Mouse (Mus musculus) thymus, postnatal 10 days (tissue): ENCODE results near the gene Spatc1l.

Experiments used
- DNase-seq, 2 experiments: peaks; one replicate each; pipeline ENCODE4 v3.0.0; 2021; ENCODE audit warnings: low spot score in 2 of 2

Spatc1l gene

DNA sequence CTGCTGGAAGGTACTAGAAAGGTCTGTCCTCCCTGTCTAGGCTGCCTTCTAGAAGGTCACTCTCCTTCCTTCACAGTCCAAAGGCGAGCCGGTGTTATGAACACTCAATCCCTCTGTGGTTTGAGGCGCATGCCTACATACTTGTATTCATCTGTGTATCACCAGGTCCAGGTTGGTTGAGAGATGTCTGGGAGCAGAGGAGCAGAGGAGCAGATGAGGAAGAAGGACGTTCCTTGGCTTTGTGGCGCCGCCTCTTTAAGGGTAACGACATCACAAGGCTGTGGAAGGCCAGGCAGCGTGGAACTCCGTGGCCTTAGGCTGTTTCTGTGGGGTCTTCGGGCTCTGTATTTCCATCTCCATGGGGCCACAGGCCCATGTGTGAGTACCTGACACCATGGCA is at the start of gene Spatc1l:
Spatc1l (plus strand) TSS at position 301 of the 400 bp plus-strand sequence.
- DNase-seq = no peak

DNA sequence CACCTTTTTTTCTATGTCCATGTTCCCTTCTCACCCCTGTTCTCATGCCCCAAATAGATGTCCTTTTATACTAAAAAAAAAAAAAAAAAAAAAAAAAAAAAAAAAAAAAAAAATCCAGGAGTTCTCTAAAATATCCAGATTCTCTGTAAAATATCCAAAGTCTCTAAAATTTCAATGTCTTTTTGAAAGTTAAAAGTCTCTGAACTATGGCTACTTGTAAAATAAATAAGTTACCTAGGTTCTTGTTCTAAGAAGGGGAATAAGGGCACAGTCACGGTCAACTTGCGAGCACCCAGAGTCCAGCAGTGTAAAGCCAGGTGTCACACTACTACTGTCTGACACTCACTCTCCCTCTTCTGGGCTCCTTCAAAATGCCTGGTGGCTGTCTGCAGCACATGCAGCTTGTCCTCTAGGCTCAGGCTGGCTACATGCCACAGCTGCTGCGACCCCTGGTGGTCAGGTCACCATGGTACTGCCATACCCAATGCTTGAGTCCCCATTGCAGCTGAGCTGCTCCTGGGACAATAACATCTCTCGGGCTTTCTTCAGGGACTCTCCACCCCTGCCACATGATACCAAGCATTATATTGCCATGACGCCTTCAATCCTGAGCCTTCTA is 49.0 kb upstream of the Spatc1l start:
- peak; percentile 64 to 87 for DNase-seq

DNA sequence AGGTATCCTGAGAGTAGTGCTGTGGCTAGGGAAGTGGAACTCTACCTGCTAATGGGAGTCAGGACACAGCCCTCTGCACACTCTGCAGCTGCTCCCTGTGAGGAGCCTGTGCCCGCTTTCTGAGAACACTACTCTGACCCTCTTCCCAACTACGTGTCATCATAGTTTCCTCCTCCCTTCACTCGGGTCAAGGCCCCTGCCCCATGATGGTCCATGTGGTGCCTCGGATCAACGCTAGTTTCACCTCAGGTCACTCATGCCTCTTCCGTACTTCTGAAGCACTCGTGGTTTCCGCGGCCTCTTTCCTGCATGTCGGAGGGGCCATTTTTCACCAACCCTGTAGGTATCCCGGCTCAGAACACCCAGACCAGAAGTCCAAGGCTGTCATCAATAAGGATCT is 31.1 kb upstream of the Spatc1l start:
- no peak for DNase-seq

DNA sequence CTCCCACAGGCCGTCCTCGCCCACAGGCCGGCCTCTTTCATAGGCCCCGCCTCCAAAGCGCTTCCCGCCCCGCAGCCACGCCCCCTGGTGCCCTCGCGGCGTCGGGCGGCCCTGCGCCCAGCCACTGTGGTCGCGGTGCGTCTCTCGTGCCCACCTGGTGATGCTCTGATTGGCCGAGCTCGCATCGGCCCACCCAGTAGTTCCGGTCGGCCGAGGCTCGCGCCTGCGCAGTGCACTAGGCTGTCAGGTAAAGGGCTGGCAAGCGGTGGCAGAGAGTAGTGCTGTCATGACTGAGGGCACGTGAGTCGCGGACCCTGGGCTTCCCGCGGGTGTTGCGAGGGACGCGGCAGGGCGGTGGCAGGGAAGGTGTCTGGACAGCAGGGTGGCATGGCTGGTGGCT is 30.7 kb upstream of the Spatc1l start, which contains the start of gene Lss:
Lss (plus strand) TSS at position 214 of the 400 bp plus-strand sequence.
- DNase-seq = peak; percentile 96

DNA sequence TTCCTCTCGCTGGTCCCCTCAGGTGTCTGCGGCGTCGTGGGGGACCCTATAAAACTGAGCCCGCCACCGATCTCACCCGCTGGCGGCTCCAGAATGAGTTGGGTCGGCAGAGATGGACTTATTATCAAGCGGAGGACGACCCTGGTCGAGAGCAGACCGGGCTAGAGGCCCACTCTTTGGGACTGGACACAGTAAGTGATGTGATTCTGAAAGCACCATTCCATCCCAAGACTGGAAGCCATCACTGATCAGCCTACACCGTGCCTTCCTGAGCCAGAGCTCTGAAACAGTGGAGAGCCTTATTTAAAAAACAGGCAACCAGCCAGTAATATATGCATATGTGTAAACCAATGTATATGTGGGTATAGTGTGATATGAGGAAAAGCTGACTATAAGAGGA is 30.2 kb upstream of the Spatc1l start:
- DNase-seq = no peak

DNA sequence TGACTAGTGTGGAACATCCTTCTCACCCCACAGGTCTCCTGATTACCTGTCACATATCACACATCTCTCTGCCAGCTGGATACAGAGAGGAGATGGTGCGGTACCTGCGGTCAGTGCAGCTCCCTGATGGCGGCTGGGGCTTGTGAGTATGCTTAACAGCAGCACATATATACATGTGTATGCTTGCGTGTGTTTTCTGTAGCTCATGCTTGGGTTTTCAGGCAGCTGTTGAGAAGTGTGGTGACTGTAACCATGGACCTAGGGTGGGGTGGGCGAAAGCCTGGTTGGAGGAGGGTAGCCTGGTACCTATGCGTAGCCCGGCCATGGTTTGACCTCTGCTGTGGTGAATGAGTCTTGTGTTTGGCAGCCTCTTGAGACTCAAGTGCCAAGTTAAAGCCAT is 26.5 kb upstream of the Spatc1l start:
- no peak for DNase-seq

DNA sequence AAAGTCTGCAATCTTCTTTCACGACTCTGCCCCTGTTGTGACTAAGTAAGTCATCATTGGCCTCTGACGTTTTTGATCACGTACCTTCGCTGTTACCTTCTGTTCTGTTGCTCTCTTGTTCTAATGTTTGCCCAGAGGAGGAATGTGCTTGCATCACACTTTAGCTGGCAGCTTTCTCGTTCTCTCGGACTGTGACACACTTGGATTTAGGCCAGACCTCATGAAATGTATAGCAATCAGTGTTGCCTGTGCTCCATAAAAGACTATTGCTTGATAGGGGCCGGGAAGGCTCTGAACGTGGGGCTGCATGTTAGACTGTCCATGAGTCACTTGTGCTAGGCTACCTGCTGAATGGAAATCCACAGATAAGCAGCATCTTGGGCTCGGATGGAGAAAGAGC is 24.5 kb upstream of the Spatc1l start:
- DNase-seq = no peak

DNA sequence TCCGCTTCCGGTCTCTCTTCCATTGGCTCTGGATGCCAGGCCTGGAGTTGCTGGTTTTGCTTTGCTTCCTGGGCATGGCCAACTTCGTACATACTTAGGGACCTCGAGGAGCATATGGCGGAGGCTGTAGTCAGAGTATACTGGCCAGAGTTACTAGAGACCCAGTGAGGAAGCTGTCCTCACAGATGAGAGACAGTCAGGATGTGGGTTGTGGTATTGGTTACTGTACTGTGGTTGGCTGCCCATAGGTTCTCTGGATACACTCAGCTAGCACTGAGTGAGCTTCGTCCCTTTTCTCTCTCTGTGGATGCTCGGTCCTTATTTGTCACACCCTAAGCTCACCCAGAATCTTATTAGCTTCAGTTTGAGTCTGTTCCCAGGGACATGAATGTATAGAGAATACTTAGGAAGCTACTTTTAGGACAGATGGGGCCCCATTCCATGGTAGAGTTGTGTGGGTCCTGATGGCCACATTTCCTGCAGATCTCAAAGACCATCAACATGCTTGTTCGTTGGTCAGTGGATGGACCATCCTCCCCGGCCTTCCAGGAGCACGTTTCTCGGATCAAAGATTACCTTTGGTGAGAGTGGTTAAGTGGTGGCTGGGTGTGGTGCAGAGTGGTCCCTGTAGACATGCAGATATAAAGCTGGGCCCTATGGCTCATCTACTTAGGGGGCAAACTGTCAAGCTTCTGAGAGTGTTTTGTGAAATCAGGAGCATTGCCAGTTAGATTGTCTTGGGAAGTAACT is 20.6 kb upstream of the Spatc1l start:
- DNase-seq = no peak

DNA sequence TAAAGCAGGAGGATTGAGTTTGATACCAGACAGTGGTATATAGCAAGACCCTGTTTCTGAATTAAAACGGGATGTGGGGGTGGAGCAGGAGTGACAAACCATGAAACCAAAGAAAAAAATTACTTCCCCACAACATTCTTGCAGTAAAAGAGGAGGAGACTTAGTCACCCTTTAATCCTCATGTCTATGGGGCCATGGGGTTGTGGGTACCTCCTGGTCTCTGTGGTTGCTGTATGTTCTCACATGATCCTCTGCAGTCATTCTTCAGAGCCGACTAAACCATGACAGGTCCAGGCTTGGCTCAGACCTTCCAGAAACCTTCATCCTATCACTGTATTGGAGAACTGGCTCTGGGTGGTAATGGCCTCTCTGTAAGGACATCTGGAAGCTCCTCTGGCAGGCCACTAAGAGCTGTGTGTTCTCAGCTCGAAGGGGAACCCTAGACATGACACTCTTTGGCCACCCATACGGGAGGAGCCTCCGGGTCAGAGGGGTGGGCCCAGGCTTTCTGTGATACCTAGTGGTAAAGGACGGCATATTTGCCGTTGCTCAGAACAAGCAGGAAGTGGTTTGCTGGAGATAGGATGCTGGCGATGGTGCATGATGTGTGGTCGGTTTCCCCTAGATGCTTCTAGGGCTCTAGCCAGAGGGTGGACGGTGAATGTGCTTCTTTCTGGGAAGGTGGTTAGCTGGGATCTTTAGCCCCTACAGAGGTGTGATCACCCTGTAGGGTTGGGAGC is 19.3 kb upstream of the Spatc1l start:
- peak; percentile 20 to 21 for DNase-seq

DNA sequence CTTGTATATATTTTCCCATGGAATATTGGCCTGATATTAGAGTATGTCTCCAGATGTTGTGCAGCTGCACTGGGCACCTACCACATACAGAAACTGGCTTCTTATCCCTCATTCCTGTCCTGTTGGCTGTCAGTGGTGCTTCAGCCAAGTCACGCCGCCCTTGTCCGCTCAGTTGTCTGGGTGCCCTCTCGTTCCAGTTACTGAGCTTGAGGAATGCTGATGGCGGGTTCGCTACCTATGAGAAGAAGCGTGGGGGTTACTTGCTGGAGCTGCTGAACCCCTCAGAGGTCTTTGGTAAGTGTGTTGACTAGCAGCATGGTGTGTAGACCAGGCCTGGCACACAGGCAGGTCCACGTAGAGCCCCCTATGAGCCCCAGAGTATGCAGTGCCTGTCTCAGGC is 15.5 kb upstream of the Spatc1l start:
- no peak for DNase-seq

DNA sequence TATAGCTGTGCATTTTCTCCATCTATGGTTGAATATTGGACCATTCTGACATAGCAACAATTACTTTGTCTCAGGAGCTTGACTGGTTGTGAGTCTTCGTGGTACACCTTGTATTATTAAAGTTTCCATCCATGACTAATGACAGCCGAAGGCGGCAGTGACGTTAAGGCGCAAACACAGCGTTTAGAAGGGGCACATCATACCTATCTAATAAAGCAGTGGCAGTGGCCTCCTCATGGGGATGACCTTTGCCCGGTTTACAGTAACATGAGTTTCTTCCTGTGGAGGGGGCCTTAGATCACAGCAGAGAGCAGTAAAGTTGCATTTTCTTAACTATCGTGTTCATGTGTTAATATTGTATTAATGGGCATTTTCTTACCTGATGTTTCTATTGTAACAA is 13.9 kb upstream of the Spatc1l start:
- DNase-seq = no peak

DNA sequence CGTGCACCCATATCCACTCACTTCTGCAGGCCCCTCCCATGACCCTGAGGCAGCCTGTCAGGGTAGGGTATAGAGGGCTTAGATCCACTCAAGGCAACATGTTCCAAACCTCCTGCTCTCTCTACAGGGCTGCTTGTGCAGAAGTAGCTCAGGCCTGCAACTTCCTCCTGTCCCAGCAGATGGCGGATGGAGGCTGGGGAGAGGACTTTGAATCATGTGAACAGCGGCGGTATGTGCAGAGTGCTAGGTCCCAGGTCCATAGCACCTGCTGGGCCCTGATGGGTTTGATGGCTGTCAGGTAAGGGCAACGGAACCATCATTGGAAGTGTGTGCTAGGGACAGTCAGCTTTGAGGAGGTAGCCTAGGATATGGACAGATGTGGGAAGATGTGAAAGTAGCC is 11.6 kb upstream of the Spatc1l start:
- DNase-seq = no peak

DNA sequence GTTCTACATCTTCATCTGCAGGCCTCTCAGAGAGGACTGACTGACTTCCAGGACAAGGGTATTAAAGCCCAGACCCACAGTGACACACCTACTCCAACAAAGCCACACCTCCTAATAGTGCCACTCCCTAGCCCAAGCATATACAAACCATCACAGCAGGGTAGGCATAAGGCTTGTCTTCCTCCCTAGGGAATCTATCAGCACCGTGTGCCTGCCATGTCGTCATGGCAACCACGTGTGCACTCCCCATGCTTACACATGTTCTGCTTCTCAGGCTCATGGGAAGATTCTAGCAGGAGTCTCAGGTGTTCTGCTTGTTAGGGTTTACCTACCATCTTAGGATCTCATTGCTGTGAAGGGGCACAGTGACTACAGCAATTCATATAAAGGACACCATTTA is 10.5 kb upstream of the Spatc1l start:
- no peak for DNase-seq

DNA sequence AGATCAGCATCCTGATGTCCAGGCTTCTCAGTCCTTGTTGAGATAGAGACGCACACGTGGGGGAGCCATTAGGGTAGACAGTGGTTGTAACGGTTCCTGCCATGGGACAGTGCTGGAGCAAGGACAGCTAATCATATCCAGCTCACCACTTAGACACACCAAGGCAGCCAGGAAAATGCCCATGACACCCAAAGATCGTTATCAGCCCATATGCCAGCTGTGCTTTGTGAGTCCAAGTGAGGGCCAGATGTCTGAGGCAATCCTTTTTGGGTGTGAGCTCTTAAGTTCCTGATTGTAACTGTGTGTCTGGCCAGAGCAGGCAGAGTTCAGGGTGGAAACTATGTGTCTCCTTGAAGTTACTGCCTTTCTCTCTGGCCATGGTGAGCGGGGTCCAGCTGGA is 8.0 kb upstream of the Spatc1l start:
- no peak for DNase-seq

DNA sequence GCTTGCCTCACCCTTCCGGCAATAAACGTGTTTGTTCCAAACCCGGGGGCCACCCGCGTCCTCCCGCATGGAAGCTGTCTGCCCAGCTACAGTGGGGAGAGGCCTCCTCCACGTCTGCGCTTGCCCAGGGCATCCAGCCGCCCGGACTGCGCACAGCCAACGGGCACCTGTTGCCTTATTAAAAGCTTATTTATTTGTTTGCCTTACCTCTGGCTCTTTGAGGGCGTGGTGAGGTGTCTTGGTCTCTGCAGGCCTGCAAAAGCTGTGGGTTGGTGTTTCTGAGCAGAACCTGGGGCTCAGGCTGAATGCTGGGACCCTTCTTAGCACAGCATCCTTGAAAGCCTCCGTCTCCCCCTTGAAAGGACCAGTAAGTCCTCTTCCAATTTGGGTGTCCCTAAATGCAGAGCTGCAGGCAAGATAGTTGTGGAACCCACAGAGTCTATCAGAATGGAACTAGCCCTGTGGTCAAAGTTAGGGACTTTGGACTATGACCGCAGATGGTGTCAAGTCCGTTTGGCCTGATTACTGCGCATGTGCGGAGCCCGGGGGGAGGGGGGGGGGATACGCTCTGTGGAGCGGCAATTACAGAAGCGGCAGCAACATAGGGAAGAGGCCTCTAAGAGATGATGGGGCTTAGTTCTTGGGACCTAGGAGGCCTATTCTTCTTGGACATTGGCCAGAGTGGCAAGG is 8.1 kb downstream of the Spatc1l start:
- DNase-seq = no peak

DNA sequence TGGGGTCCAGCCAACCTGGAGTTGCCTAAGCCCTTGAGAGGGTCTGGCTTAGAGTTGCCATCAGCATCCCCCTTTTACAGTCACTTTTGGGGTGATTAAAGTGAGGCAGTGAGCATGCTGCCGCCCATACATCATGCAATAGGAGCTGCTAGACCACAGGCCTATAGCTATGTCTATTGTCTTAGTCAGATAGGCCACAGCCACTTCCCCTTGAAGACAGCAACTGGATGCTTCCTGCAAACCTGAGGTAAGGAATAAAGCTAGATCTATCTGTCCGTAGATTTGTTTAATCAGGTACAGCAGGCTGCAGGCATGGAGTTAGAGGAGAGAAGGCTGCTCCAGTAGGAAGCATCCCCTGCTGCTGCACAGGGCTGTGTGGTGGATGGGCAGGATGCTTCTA is 9.0 kb downstream of the Spatc1l start:
- no peak for DNase-seq

DNA sequence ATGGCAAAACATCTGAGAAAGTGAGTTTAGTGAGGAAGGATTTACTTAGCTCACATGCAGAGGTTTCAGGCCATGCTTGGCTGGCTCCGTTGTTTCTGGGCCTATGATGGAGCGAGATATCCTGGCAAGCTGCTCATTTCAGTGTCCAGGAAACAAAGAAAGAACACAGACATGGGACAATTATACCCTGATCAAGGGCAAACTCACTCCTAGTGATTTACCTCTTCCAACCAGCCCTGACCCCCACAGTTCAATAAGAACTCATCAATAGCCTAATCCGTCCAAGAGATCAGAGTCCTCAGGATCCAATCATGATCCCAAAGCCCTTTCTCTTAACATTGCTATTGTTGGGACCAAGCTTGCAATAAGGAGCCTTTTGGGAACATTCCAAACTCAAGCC is 10.1 kb downstream of the Spatc1l start:
- DNase-seq = no peak

DNA sequence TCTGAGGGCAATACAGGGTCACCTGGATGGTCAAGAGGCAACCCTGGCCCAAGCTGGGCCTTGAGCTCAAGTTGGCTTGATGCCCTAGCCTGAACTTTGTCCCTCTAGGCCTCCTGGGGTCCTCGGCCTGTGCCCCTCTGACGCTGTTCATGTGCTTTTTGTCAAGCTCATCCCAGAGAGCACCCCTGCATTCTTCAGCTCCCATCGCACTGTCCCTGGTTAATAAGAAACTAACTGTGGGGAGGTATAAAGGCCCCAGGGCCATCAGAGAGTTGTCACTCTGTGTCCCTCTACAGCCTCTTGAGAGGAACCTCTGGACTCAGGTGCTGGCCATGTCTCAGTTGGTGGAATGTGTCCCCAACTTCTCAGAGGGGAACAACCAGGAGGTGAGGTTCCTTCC is 13.3 kb downstream of the Spatc1l start, which contains the start of gene Ftcd:
Ftcd (plus strand) TSS at position 275 of the 400 bp plus-strand sequence.
- no peak for DNase-seq

DNA sequence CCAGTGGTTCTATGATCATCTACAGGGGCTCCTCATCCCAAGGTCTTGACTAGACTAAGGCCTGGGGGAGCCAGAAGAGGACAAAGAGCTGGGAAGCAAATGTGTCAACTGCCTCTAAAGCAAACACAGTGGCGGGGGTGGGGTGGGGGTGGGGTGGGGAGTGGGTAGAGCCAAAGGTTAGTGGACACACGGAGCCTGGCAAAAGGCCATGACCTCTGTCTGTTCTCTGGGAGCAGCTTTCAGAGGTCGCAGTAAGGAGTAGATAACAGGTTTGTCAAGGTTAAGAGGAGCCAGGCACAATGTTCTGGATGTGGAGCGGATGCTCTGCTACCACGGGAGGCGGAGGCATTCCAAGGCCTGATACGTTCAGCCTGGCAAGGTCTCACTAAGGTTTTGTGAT is 14.8 kb downstream of the Spatc1l start:
- no peak for DNase-seq

DNA sequence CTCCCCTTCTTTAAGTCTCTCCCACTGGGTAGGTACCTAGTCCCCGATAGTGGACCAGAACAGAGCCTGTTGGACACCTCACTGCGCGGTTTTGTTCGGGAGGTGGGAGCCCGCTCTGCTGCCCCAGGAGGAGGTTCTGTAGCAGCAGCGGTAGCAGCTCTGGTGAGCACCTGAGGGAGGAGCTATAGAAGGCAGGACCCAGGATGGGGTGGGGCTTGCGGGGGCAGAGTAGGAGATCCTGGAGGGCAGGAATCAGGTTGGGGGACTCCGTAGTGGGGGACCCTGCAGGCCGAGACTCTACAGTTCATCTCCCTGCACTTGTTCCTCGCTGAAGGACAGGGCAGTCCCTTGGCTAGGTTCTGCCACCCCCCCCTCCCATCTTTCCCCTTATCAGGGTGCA is 22.1 kb downstream of the Spatc1l start:
- no peak for DNase-seq

DNA sequence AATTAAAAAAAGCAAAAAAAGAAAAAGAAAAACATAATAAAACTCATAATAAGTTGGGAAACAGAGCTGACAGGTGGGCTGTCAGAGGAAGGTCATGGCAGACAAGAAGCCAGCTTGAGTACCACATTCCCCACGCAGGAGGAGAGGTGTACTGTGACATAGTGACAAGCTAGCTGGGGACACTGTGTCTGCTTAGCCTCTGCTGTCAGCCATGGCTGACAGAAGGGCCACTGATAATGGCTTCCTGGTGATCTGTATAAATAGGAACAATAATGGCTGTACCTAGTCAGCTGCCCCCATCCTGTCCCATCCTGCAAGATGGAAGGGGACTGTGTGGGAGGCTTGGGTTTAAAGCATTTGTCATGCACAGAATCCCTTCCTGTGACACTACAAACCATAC is 24.1 kb downstream of the Spatc1l start:
- no peak for DNase-seq

DNA sequence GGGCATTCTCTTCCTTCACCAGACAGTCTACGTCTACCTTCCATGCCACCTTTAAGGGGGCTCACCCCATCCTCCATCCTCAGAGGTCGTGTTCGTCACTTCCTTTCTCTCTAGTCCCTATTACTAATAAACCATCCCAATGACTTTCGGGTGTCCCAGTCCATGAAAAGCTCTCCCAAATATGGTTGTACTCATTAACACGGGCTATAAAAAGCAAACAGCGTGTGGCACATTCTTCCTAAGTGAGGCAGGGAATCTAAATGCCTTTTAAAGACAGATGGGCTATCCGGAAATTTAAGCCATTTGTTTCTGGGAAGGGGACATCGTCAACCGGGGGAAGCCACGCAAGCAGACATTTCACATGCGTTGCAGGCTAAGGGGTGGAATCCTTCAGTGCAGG is 28.1 kb downstream of the Spatc1l start:
- DNase-seq = no peak
